Mouse (Mus musculus) heart, adult 2 months (tissue): ENCODE results near the gene Myo9b.

ENCODE experiments used
- CTCF ChIP-seq: fragments of 200-600 bp; IDR thresholded peaks from 2 replicates; pipeline ENCODE4 v1.8.1; 2022; ENCODE audit warnings: antibody characterized with exemption, mild to moderate bottlenecking, moderate library complexity
- EP300 ChIP-seq: fragments of 200-500 bp; IDR thresholded peaks from 2 replicates; pipeline ENCODE4 v1.6.1; 2011; ENCODE audit warnings: low read depth, low read length, control low read depth; ENCODE audit not compliant: insufficient read depth
- POLR2A ChIP-seq: fragments of 200-500 bp; IDR thresholded peaks from 2 replicates; pipeline ENCODE4 v1.6.1; 2011; ENCODE audit warnings: mild to moderate bottlenecking, low read depth, low read length, control low read depth; ENCODE audit not compliant: insufficient read depth

DNA sequence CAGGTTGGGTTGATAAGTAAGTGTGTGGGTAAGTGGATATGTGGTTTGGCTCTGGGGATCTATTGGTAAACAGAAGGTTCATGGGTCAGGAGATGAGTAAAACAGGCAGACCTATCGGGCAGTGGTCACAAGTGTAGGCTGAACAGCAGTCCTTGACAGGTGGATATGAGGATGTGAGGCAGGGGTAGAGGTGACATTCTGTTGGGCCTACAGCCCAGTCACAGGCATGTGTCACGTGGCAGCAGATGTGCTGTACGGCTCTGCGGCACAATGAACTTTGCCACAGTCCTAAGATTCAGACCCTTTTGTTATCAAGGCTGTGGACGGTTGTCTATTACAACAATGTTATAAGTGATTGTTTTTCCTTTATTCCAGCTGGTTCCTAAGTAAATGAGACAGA lies 43.5 kb downstream of the Myo9b start:
- TF ChIP-seq CTCF (no peak), POLR2A (peak; percentile 12; the same call in 1 of the 2 replicates), EP300 (peak; percentile 92)
